Mouse (Mus musculus): Measurements from ENCODE around the gene Tspan6.
A peak's percentile ranks its signal among the peaks of the same experiment; 100 is the strongest.

The Tspan6 gene

DNA sequence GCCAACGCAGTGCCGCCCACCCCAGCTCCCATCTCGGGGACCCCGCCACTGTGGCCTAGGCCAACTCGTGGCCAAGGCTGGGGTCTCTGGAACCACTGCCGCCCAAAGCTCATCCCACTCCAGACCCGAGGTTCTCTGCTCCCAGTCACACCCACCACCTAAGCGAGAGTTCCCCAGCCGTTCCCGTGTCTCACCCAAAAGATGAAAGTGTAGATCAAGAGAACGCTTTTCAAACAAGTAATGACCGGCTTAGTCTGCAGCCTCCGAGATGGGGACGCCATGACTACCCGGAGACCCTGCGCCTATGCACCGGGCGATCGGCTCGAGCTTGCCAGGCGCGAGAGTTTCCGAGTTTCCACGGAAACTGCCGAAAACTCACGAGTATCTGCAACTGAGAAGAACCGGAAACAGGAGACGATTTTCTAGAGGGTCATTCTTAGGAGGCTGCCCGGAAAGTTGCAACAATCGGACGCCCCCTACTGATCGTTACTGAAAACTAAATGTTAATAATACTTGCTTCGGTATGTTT lies at the start of gene Tspan6:
Tspan6 (minus strand) TSS at position 416 of the 529 bp plus-strand sequence.
- peak; percentile 61 for DNase-seq

DNA sequence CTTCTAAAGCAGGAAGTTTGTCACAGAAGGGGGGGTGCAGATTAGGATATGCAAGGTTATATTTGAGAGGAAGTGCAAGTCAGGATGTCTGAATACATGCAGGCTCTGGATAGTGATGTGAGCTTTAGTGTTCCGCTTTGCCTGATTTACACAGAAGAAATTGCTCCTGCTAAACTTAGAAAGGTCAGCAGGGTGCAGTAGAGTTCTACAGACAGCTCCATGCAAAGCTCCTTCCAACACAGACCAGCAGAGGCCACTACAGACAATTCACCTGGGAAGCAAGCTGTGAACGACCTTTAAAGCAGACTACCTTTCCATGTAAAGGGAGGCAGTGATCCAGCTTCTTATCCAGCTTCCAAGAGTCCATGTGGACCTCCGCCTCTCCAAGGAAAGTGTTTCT lies 49.2 kb upstream of the Tspan6 start:
- peak; percentile 44 for DNase-seq

DNA sequence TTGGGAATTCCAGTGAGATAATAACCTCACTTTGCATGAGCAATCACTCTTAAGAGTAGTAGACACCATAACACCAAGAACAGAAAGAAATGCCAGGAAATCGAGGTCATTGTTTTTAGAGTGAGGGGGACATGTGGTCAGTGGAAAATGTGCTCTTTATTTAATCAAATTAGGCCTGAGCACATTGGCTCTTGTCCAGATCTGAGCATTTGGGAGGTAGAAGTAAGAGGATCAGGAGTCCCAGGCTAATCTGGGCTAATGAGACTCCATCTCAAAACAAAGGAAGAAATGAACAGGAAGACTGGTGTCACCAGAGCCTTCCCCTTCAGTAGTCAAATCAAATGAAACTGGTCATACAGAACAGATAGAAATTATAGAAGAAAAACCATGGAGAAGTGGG lies 41.3 kb upstream of the Tspan6 start:
- DNase-seq, result no peak

DNA sequence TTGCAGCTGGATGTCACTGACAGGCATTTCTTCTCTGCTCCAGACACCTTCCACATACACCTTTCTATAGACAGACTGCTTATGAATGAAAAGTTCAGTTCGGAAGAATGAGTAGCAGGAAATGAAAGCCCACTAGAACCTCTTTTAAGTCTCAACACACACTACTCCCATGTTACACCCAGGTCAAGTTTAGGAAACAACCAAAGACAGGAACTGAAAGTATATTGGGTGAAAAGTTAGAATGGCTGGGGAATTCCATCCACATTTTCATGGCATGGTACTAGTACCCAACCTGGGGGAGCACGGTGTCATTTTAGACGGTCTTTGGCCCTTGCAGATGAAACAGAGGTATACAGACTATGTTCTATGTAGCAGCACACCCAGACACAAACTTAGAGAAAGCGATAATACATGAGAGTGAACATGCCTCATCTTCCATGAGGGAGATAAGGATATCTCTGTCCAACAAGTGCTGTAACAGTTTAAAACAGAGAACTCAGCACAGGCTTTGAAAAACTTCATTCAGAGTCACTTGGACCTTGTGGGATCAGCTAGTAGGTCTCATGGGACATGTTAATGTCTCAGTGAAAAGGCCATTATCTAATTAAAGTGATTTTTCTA lies 38.5 kb upstream of the Tspan6 start:
- no peak for DNase-seq

DNA sequence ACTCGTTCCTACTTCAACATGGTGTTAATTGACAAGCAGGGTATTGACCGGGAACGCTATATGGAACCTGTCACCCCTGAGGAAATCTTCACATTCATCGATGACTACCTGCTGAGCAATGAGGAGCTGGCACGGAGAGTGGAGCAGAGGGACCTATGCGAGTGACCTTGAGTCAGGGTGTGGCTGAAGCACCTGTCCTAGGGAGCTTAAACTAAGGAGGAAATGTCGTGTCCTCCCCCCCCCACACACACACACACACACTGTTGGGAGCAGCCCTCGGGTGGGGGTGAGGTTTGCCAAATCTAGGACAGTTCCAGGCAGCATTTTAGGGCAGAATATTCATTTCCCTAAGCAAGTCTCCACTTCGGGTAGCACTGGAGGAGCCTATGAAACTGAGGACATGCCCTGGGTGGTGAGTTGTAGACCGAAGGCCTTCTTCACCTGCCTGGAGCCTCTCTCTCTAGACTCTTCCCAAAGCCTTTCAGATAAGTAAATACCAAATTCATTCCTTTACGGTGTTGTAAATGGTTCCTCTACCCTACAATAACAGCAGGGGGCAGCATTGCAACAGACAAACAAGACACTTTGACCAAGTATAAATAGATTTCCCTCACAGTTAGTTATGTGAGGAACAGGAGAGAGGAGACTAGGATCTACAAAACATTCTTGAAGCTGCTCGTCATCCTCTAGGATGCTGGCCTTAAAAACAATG lies 33.2 kb upstream of the Tspan6 start:
- peak; percentile 6 for DNase-seq

DNA sequence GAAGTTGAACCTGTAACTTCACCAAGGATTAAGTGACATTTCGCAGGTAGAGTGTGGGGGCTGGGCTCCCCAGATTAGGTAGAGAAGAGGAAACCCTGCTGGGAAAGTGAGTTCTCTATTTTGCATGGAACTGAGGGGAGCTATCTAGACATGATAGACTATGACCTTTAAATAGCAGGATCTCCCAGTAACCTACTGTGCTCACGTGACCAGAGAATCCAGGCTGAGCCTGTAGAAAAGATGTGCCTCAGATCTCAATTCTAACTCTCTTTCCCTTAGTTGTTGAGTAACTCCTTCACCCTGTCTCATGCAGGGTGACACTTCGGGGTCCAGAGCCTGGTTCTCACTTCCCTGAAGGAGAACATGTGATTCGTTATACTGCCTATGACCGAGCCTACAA lies 28.5 kb upstream of the Tspan6 start:
- no peak for DNase-seq

DNA sequence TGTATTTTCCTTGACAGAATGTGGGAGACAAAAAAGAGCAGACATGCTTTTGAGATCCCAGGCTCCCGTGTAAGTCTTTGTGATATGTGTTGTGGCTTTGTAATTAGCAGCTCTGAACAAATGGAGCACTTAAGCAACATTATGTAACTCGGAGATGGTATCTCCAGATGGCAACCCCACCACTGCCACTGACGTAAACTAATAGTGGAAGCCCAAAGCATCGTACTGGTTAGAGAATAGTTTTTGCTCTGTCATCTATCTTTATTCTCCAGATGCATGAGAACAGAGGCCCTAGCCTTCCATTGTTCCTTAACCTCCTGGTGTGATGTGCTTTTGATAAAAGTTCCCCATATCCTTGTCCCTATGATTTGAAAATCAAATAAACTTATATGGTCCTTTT lies 23.0 kb upstream of the Tspan6 start:
- DNase-seq, result no peak

DNA sequence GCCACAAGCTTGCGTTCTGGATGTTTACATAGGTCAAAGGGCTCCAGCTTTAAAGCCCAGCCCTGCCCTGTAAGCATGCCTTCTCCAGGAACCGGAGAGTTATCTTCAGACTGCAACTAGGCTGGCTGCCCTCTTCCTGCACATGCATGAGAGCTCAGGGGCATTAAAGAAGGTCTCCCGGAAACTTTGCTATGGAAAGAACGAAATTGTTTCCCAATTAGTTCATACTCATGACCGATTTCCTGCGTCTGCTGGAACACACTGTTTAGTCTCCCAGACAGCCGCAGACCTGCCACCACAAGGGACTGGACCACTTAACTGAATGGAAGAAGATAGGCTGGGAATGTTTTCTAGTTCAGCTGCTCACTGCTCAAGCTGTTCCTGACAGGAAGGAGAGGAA lies 16.0 kb upstream of the Tspan6 start:
- no peak for DNase-seq

DNA sequence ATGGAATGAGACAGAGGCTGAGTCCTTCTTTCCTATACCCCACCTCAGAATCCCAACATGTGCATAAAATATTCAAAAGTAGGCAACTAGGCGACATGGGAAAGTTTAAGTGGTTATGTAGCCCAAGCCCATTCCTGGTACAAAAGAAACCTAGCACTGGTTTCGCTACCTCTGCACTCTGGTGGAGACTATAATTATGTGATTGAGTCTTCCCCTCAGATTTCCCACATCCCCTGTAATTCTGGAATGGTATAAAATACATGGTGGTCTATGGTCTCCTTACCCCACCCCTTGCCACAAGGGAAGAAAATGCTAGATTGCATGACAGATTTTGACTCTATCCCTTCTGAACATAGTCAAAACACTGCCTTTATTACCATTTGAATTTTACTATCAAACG lies 14.8 kb upstream of the Tspan6 start:
- DNase-seq, result no peak

DNA sequence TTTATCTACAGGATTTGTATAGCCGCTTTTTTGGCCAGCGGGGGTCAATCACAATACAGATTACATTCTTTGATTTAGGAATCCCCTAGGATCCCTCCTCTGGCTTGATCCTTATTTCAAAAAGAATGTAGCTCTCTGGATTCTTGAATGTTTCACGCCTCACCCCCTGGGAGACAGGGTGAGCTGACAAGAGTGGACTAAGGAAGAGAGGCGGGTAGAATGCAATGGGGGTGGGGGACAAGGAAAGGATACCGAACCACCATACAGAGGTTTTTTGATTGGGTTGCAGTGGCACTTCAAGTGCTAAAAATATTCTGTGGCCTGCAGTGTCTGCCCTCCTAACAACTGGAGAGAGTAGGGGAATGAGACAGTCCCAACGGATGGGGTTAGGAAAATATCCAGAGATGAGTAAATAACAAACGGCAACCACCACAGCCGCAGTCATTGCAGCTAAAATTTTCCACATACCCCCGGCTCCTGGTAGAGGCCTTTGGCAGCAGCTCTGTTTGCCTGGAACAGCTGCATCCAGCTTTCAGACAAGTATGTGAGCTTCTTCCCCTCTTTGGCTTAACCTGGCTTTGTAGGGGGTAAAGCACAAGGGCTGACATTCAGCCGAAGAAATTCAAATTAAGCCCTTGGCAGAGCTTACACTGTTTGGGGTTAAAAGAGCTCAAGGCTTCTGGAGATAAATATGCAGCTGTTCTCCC lies 13.3 kb upstream of the Tspan6 start:
- DNase-seq, result no peak

DNA sequence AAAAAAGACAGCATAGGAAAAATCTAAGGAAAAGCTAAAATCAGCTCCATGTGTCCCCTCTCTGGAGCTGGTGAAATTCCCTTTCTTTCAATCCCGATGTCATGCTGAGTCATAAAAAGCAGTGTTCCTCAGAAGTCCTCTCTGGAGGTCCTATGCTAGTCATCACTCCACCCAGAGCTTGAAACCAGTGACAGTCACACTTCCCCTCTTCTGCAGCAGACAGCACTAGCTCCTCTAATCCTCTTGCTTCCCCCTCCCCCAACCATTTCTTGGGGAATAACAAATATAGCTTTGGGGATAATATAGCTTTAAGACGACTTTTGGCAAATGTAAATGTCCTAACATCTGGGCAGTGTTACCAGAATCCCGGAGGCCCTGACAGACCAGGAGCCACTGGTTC lies 10.0 kb upstream of the Tspan6 start, which contains the start of gene Srpx2:
Srpx2 (plus strand) TSS at position 166 of the 400 bp plus-strand sequence.
- DNase-seq, result no peak

DNA sequence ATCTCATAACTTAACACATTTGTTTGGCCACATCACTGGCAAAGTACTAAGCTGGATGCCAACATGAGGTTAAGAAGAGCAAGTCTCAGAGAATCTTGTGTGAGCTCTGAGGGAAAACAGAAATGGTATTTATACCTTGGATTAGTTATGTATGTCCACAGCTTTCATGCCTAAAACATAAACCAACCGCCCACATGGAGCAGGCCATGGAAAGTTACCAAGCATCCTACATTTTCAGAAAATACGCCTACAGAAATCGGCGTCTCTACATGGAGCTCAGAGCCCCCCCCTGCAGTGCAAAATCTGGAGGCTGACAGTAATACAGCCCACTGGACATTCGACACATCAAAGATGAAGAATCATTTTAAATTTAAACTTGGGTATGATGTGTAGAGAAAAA lies 10.1 kb downstream of the Tspan6 start:
- DNase-seq, result no peak

DNA sequence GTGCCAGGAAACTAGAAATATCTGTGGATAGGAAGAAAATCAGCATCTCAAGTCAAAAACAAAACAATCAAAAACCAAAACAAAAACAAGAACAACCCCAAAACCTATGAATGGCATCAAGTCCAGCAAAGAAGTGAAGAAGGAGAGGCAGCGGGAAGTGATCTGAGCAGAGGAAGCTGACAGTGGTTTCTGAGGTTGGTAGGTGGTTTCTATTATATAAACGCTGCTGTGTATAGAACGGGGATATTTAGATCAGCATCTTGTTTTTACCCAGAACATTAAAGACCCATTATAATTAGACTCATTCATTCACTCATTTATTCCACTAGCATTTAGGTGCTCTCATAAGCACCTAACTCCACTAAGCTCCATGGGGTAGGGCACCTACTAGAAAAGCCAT lies 10.9 kb downstream of the Tspan6 start:
- no peak for DNase-seq

DNA sequence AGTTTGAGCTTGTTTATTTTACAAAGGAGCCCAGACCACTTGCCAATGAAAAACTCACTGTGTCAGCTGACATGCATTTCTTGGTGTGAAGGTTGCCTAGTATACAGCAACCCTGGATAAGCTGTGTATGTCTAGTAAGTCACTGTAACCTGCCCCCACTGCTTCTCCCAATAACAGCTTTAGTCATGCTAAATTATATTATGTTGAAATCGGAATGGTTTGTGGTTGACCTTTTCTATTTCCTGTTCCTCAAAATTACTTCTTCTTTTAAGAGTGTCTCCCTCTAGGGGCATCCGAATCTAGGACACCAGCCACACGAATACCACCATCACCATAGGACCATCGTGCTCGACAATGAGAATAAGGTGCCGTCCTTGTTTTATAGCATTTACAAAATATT lies 28.5 kb downstream of the Tspan6 start:
- no peak for DNase-seq

DNA sequence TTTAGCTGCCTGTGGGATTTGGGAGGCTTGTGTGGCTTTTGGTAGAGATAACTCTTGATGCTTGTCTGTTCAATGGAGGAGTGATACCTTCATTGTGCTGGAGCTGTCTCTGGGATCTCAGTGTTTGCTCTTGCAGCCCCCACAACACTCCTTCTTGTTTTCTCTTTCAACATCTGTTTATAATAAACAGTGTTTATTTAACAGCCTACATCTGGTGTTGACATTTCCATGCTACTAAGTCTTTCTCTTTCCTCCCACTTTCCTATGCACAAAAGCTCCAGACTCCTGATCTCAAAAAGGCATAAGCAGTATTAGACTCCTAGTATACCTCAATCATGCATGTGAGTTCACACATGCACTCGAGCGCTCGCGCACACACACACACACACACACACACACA lies 44.6 kb downstream of the Tspan6 start:
- no peak for DNase-seq

DNA sequence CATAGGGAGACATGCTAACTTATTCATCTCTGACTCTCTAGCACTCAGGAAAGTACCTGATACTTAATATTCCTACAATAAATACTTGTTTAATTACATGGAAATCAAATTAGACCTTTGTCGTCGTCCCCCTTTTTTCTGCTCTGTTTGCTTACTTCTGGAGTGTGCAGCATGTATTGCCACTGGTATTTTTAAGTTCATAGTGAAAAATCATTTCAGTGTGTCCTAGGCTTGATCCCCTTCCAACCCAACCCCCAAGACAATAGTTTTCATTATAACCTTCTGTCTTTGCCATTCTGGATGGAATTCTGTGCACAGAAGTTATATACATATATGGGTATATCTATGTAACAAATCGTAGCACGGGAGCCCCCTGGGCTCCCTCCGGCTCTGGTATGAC lies 47.5 kb downstream of the Tspan6 start, which contains the start of gene Tnmd:
Tnmd (plus strand) TSS at position 301 of the 400 bp plus-strand sequence.
- DNase-seq, result no peak

All from cerebellum, adult 8-10 months (tissue).